Mouse (Mus musculus) heart, adult 2 months (tissue): Measurements from ENCODE around the gene Kcnh1. TPM values are rescaled to one million over a fixed set of nuclear protein-coding genes. Genes with fewer than 3 reads are reported as not detected.

Experiments used
- DNase-seq, 2 experiments: peaks; one replicate each; pipeline ENCODE4 v3.0.0; 2021
- H3K27ac ChIP-seq: fragments of 200-600 bp; 2 replicates; pipeline ENCODE4 v1.8.1; 2022
- H3K27me3 ChIP-seq: fragments of 200-500 bp; 2 replicates; pipeline ENCODE4 v1.6.1; 2012; ENCODE audit warnings: mild to moderate bottlenecking, low read length, inconsistent platforms, mixed read lengths; ENCODE audit not compliant: control insufficient read depth, insufficient read depth
- H3K36me3 ChIP-seq: fragments of 200-500 bp; 2 replicates; pipeline ENCODE4 v1.6.1; 2012; ENCODE audit warnings: low read length, inconsistent platforms; ENCODE audit not compliant: control insufficient read depth, insufficient read depth
- H3K4me1 ChIP-seq: fragments of 200-500 bp; 2 replicates; pipeline ENCODE4 v1.6.1; 2011; ENCODE audit warnings: low read length; ENCODE audit not compliant: control insufficient read depth, insufficient read depth
- H3K4me3 ChIP-seq: fragments of 200-600 bp; 2 replicates; pipeline ENCODE4 v1.8.1; 2022
- H3K79me2 ChIP-seq: fragments of 200-500 bp; replicated peaks from 2 replicates; pipeline ENCODE4 v1.6.1; 2012; ENCODE audit warnings: mild to moderate bottlenecking, inconsistent platforms, low read length, moderate library complexity, mixed read lengths; ENCODE audit not compliant: control insufficient read depth, insufficient read depth
- H3K9ac ChIP-seq: fragments of 200-500 bp; 2 replicates; pipeline ENCODE4 v1.6.1; 2012; ENCODE audit warnings: low read depth, mild to moderate bottlenecking, control low read depth, inconsistent platforms, low read length, mixed read lengths
- CTCF ChIP-seq: fragments of 200-600 bp; IDR thresholded peaks from 2 replicates; pipeline ENCODE4 v1.8.1; 2022; ENCODE audit warnings: antibody characterized with exemption, mild to moderate bottlenecking, moderate library complexity
- EP300 ChIP-seq: fragments of 200-500 bp; IDR thresholded peaks from 2 replicates; pipeline ENCODE4 v1.6.1; 2011; ENCODE audit warnings: low read depth, low read length, control low read depth; ENCODE audit not compliant: insufficient read depth
- POLR2A ChIP-seq: fragments of 200-500 bp; IDR thresholded peaks from 2 replicates; pipeline ENCODE4 v1.6.1; 2011; ENCODE audit warnings: mild to moderate bottlenecking, low read depth, low read length, control low read depth; ENCODE audit not compliant: insufficient read depth
- WGBS: fragments of 180-500 bp; shearing (Covaris S2); methylation state at CpG from one replicate; pipeline ENCODE4 v1.1.7; 2018; 5-methylcytosine and 5-hydroxymethylcytosine counted together
- intact Hi-C: fragments of 180-260 bp; cut with DNase I; formaldehyde crosslinking; loops from one replicate; pipeline ENCODE4 v1.15.1; 2025
- polyA plus RNA-seq: library from polyadenylated mRNA; depleted of rRNA; stranded (reverse); fragments of >200 nt; gene quantifications from 2 replicates; pipeline ENCODE4 v1.2.3, GENCODE M21; 2012
- total RNA-seq, 2 experiments: library from RNA; stranded (reverse); gene quantifications; 2 replicates each; pipeline ENCODE4 v1.2.3; 2021

Gene Kcnh1
- total and polyA plus RNA-seq, 3 experiments: 0.05 to 0.09 (median 0.06) TPM

DNA sequence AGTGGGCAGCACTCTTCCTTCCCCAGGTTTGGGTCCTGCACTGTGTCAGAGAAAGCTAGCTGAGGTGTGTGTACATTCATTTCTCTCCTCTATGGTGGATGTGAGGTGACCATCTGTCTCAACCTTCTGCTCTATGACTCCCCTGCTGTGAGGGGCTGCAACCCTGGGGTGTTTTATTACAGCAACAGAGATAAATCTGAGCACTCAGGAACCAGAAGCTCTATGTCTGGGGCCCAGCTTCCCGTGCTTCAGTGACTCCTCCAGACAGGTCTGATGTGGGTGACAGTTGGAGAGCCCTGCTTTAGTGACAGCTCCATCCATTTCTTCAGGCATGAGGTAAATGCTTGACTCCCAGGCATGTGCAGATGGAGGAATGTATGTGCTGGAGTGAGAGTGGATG is 12.4 kb downstream of the Kcnh1 start:
- H3K4me3 ChIP-seq: no peak overlapping the region
- no peak for DNase-seq
- no peak for TF ChIP-seq POLR2A
- TF ChIP-seq CTCF: no peak
- no peak for TF ChIP-seq EP300
- no peaks in the 10 kb centered on the region for H3K79me2 ChIP-seq
- no peak overlapping the region for H3K27ac ChIP-seq
- no peak overlapping the region for H3K9ac ChIP-seq
- H3K4me1 ChIP-seq: no peaks in the 10 kb centered on the region
- H3K27me3 ChIP-seq: no peaks in the 10 kb centered on the region
- intact Hi-C loops: no loop called here
- 7% methylated on average over 1 of the region's 1 CpGs for WGBS
- no peaks in the 10 kb centered on the region for H3K36me3 ChIP-seq

DNA sequence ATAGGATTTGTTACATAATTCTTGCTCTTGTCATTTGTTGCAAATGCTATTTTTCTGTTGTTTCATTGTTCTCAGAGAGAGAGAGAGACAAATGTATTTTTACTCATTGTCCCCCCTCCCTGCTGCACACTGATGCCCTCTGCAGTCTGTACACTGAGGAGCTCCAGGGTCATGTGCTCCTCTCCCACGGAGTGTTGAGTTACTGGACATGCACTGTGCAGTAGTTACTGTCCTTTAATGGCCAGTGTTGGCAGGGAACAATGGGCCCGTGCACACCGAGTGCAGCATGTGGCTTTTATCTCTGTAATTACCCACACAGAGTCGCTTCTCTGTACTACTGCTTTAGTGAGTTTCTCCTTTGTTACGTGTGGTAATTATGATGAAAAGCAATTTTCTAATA is 17.4 kb downstream of the Kcnh1 start:
- no peaks in the 10 kb centered on the region for H3K36me3 ChIP-seq
- DNase-seq: no peak
- intact Hi-C loops: no loop called here
- no peak for TF ChIP-seq POLR2A
- H3K27ac ChIP-seq: no peak overlapping the region
- H3K4me3 ChIP-seq: no peak overlapping the region
- H3K4me1 ChIP-seq: no peaks in the 10 kb centered on the region
- H3K79me2 ChIP-seq: no peaks in the 10 kb centered on the region
- WGBS: 46% methylated on average over 5 of the region's 5 CpGs
- H3K27me3 ChIP-seq: no peaks in the 10 kb centered on the region
- H3K9ac ChIP-seq: no peak overlapping the region

DNA sequence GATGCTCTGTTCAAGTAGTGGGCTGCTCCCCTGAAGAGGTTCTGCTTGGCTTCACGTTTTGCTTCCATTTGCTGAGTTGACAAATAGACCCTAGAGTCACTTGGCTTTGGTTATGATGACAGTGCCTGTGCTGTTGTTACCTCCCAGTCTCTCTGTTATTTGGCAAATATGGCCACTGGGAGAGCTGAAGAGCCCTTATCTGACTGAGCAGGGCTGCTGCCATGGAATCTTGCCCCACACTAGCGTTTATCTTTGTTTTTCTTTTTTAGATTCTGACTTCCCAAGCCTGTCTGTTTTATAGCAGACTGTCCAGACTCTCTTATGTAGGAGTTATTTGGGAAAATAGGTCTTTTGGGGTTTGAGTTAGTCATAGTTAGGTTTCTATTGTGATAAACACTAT is 21.9 kb downstream of the Kcnh1 start:
- no peak for TF ChIP-seq EP300
- no peak for TF ChIP-seq CTCF
- no peak for TF ChIP-seq POLR2A
- Histone ChIP-seq H3K27ac (no peak overlapping the region), H3K36me3 (no peaks in the 10 kb centered on the region), H3K9ac (no peak overlapping the region), H3K4me1 (no peaks in the 10 kb centered on the region), H3K79me2 (no peaks in the 10 kb centered on the region), H3K4me3 (no peak overlapping the region), H3K27me3 (no peaks in the 10 kb centered on the region)
- DNase-seq: no peak
- 21% methylated on average over 2 of the region's 2 CpGs for WGBS
- intact Hi-C loops: no loop called here

DNA sequence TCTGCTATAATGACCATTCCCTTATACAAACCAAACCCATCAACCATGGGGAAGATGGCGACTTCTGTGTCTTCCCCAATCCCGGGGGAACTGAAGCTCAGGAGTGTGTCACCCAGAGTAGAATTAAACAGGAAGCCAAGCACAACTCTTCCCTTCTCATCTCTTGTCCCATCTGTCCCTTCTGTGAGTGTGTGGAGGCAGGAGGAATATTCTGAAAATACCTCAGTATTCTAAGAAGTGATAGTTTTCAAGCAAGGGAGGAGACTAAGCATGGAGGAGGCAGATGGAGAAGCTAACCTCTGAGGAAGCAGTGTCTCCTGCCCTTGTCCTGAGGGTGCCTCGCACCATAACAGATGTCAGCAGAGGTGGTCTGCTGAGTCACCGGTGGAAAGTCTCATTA is 24.1 kb downstream of the Kcnh1 start:
- Histone ChIP-seq H3K27me3 (no peaks in the 10 kb centered on the region), H3K27ac (no peak overlapping the region), H3K4me1 (no peaks in the 10 kb centered on the region), H3K79me2 (no peaks in the 10 kb centered on the region), H3K36me3 (no peaks in the 10 kb centered on the region), H3K4me3 (no peak overlapping the region), H3K9ac (no peak overlapping the region)
- intact Hi-C loops: no loop called here
- no peak for TF ChIP-seq EP300
- no peak for TF ChIP-seq CTCF
- TF ChIP-seq POLR2A: no peak
- no peak for DNase-seq
- WGBS: 88% methylated on average over 4 of the region's 4 CpGs

DNA sequence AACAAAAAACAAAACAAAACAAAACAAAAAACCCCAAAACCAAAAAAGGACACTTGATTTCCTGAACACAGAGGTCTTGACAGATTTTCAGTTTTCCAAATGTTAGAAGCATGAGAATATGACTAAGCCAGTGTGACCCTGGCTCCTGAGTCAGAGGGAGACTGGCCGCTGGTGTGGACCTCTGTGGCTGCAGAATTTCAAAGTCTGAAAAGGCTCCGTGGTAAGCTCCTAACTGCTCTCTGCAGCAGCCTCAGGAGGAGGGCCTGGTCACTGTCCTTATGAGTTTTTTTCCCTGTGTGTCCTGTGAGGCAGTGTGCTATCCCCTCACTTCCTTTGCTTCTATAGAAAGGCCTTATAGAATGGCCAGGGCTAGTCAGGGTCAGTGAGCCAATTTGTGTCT is 29.6 kb downstream of the Kcnh1 start:
- DNase-seq: no peak
- no peaks in the 10 kb centered on the region for H3K4me1 ChIP-seq
- no peaks in the 10 kb centered on the region for H3K27me3 ChIP-seq
- no peaks in the 10 kb centered on the region for H3K79me2 ChIP-seq
- H3K27ac ChIP-seq: no peak overlapping the region
- H3K9ac ChIP-seq: no peak overlapping the region
- no peak for TF ChIP-seq CTCF
- TF ChIP-seq EP300: no peak
- TF ChIP-seq POLR2A: no peak
- no peak overlapping the region for H3K4me3 ChIP-seq
- intact Hi-C loops: no loop called here
- no peaks in the 10 kb centered on the region for H3K36me3 ChIP-seq
- 59% methylated on average over 2 of the region's 2 CpGs for WGBS

DNA sequence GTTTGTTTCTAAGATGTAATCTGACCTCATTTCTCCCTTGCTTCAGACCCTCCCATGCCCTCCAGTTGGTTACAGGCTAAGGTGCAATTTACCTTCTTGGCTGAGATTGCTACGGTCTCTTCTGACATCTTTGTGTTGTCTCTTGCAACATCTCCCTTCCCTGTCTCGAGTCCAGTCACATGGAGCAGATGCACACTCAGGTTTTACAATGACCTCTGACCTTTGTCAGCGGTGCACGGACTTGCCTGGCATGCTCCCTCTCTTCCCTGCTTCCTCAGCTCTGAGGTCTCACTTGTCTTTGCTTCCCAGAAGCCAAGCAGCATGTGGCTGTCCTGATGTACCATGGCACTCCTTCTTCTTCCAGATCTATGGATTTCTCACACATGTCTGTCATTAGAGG is 33.6 kb downstream of the Kcnh1 start:
- no peaks in the 10 kb centered on the region for H3K27me3 ChIP-seq
- H3K36me3 ChIP-seq: no peaks in the 10 kb centered on the region
- WGBS: 51% methylated on average over 4 of the region's 4 CpGs
- no peaks in the 10 kb centered on the region for H3K4me1 ChIP-seq
- no peak overlapping the region for H3K9ac ChIP-seq
- H3K27ac ChIP-seq: no peak overlapping the region
- TF ChIP-seq POLR2A (no peak), EP300 (no peak), CTCF (no peak)
- no peaks in the 10 kb centered on the region for H3K79me2 ChIP-seq
- DNase-seq: no peak
- intact Hi-C loops: no loop called here
- H3K4me3 ChIP-seq: no peak overlapping the region
